ENCODE assay signal across 12 mouse cellular contexts in genomic region chr16:91390100-91390499, GRCm38 (mm10). TPM values are rescaled to one million over a fixed set of nuclear protein-coding genes. Genes with fewer than 3 reads are reported as not detected.
DNase-seq lines count a peak whose midpoint lies in the region; ATAC-seq and TF ChIP-seq lines count a peak whose summit lies in the region.
"Had no signal": no experiment of that assay in that cellular context is flagged by ENCODE, and none has a peak within 500 bp of the region (broad histone marks: within the 10 kb centered on the region; RNA-seq: fewer than 3 reads in every experiment).

No protein-coding gene starts in this region.

- no peak overlapping the region for H3K4me2 ChIP-seq in forebrain, postnatal 0 days (ENCODE audit: low read depth)
- H3K4me2 ChIP-seq in forebrain, embryonic 16.5 days (ENCODE audit: low read length) = no peak overlapping the region
- H3K4me2 ChIP-seq: liver, embryonic 15.5 days had no signal

- no peaks in the 10 kb centered on the region for H3K27me3 ChIP-seq in forebrain, postnatal 0 days (ENCODE audit: insufficient read depth, low read length)
- no peaks in the 10 kb centered on the region for H3K27me3 ChIP-seq in forebrain, embryonic 16.5 days (replicated peaks; ENCODE audit: control insufficient read depth, insufficient read depth, low read length)
- no peaks in the 10 kb centered on the region for H3K27me3 ChIP-seq in testis, adult 2 months (ENCODE audit: control insufficient read depth, insufficient read depth, low read length)
- H3K27me3 ChIP-seq: liver, embryonic 15.5 days had no signal

- no peak for TF ChIP-seq POLR2A in testis, adult 2 months (IDR thresholded peaks at IDR 0.05; ENCODE audit: control insufficient read depth, low read depth, low read length)

- peak; percentile 59 for TF ChIP-seq CTCF in forebrain, postnatal 0 days (IDR thresholded peaks at IDR 0.05; ENCODE audit: low read depth)
- TF ChIP-seq CTCF in testis, adult 2 months (IDR thresholded peaks at IDR 0.05; ENCODE audit: control insufficient read depth, insufficient read depth, insufficient replicate concordance, low read depth, low read length) = peak; percentile 66; the same call in 1 of the 2 replicates

- no peak for ATAC-seq in forebrain, postnatal 0 days
- ATAC-seq in forebrain, embryonic 16.5 days = no peak

- H3K9me3 ChIP-seq in forebrain, postnatal 0 days (ENCODE audit: low read length) = no peaks in the 10 kb centered on the region
- H3K9me3 ChIP-seq in forebrain, embryonic 16.5 days (ENCODE audit: control insufficient read depth, low read length) = 0 out of 2 replicates have a peak, but pooled peaks cover 2% of the 10 kb centered on the region
- H3K9me3 ChIP-seq: liver, embryonic 15.5 days had no signal

- no peak overlapping the region for H3K27ac ChIP-seq in forebrain, postnatal 0 days (ENCODE audit: low read depth, low read length)
- H3K27ac ChIP-seq in forebrain, embryonic 16.5 days (ENCODE audit: low read length) = no peak overlapping the region
- no peak overlapping the region for H3K27ac ChIP-seq in testis, adult 2 months (ENCODE audit: control insufficient read depth, insufficient read depth, low read depth, low read length)
- H3K27ac ChIP-seq: liver, embryonic 15.5 days had no signal

- H3K4me1 ChIP-seq in forebrain, postnatal 0 days (ENCODE audit: insufficient read depth) = no peaks in the 10 kb centered on the region
- no peaks in the 10 kb centered on the region for H3K4me1 ChIP-seq in forebrain, embryonic 16.5 days (replicated peaks; ENCODE audit: control insufficient read depth, insufficient read depth, low read length)
- no peaks in the 10 kb centered on the region for H3K4me1 ChIP-seq in testis, adult 2 months (ENCODE audit: control insufficient read depth, insufficient read depth, low read length)

- H3K9ac ChIP-seq in forebrain, postnatal 0 days = no peak overlapping the region
- no peak overlapping the region for H3K9ac ChIP-seq in forebrain, embryonic 16.5 days (replicated peaks; ENCODE audit: low read depth, low read length)
- H3K9ac ChIP-seq: liver, embryonic 15.5 days had no signal

- H3K4me3 ChIP-seq in forebrain, postnatal 0 days (ENCODE audit: low read depth, low read length) = no peak overlapping the region
- no peak overlapping the region for H3K4me3 ChIP-seq in forebrain, embryonic 16.5 days (replicated peaks; ENCODE audit: low read length)
- no peak overlapping the region for H3K4me3 ChIP-seq in testis, adult 2 months (ENCODE audit: control insufficient read depth, low read depth, low read length)
- H3K4me3 ChIP-seq: liver, embryonic 15.5 days had no signal

- DNase-seq in forebrain, postnatal 0 days = peak; percentile 36
- no peak for DNase-seq in testis, postnatal 14 days (ENCODE audit: low spot score)
- peak; percentile 31 for DNase-seq in c-Kit-positive CD71-positive TER-119-positive erythroid progenitor cells, embryonic 14.5 days (ENCODE audit: low spot score)
- peak; percentile 29 for DNase-seq in retina, postnatal 1 day
- DNase-seq in adrenal gland, adult (ENCODE audit: inconsistent age in 2 of 2, low spot score in 1 of 2) = no peak
- no peak for DNase-seq in left cerebral cortex, adult 11 months (ENCODE audit: low spot score)

- WGBS in forebrain, postnatal 0 days = 88% methylated on average over 4 of the region's 4 CpGs
- WGBS in forebrain, embryonic 16.5 days = 91% methylated on average over 4 of the region's 4 CpGs

- peaks cover 47% of the 10 kb centered on the region for H3K36me3 ChIP-seq in forebrain, postnatal 0 days (ENCODE audit: insufficient read depth)
- peaks cover 24% of the 10 kb centered on the region for H3K36me3 ChIP-seq in forebrain, embryonic 16.5 days (ENCODE audit: control insufficient read depth, insufficient read depth)
- no peaks in the 10 kb centered on the region for H3K36me3 ChIP-seq in testis, adult 2 months (ENCODE audit: control insufficient read depth, insufficient read depth, low read length)

RNA-seq across cellular contexts. Expression of gene Gm21970, which starts 1.4 kb away (rescaled TPM):
- 6.1 TPM in 1 of 2 replicates, not detected in the other for total RNA-seq in forebrain, postnatal 0 days (2014; rRNA removed)
- not detected in 2 replicates for polyA plus RNA-seq in forebrain, postnatal 0 days (2015; fragmentation: Nextera tagmentation; extraction: Ambion mirVana)
- polyA plus RNA-seq in forebrain, embryonic 16.5 days (2015; fragmentation: Nextera tagmentation; extraction: Ambion mirVana) = not detected in 2 replicates
- polyA plus RNA-seq in testis, adult 2 months (2012; rRNA removed) = not detected in 2 replicates
- total RNA-seq: gastrocnemius, postnatal 4 days had no signal
- polyA plus RNA-seq: kidney, embryonic 16.5 days; neural tube, embryonic 11.5 days had no signal

RNA-seq across cellular contexts. Expression of gene Il10rb, which starts 15.9 kb away (rescaled TPM):
- 5.0 and 7.9 TPM in 2 replicates for total RNA-seq in forebrain, postnatal 0 days (2014; rRNA removed)
- 9.2 and 11.1 TPM in 2 replicates for polyA plus RNA-seq in forebrain, postnatal 0 days (2015; fragmentation: Nextera tagmentation; extraction: Ambion mirVana)
- 8.9 and 10.7 TPM in 2 replicates for polyA plus RNA-seq in forebrain, embryonic 16.5 days (2015; fragmentation: Nextera tagmentation; extraction: Ambion mirVana)
- polyA plus RNA-seq in testis, adult 2 months (2012; rRNA removed) = 6.4 and 7.2 TPM in 2 replicates

RNA-seq across cellular contexts. Expression of gene Ifnar2, which starts 17.5 kb away (rescaled TPM):
- total RNA-seq in forebrain, postnatal 0 days (2014; rRNA removed) = 24.5 and 25.5 TPM in 2 replicates
- 53.1 and 58.1 TPM in 2 replicates for polyA plus RNA-seq in forebrain, postnatal 0 days (2015; fragmentation: Nextera tagmentation; extraction: Ambion mirVana)
- 44.2 and 50.3 TPM in 2 replicates for polyA plus RNA-seq in forebrain, embryonic 16.5 days (2015; fragmentation: Nextera tagmentation; extraction: Ambion mirVana)
- polyA plus RNA-seq in testis, adult 2 months (2012; rRNA removed) = 4.4 and 4.7 TPM in 2 replicates

Comparison
In these comparisons a context has a peak if more than half of its experiments do, and no peak if none do; other contexts are left out.
1. DNase-seq: peak in forebrain, postnatal 0 days (single experiment), c-Kit-positive CD71-positive TER-119-positive erythroid progenitor cells, embryonic 14.5 days (single experiment) and retina, postnatal 1 day (single experiment); none in testis, postnatal 14 days (single experiment), adrenal gland, adult (0 of 2) and left cerebral cortex, adult 11 months (single experiment).